Mouse (Mus musculus) adrenal gland, postnatal 25 days (tissue): ENCODE data around the gene Slc30a10. TPM values are rescaled to one million over a fixed set of nuclear protein-coding genes. Genes with fewer than 3 reads are reported as not detected.
A peak's percentile ranks its signal among the peaks of the same experiment; 100 is the strongest.

Experiments used
- DNase-seq: peaks from one replicate; pipeline ENCODE4 v3.0.0; 2021; ENCODE audit warnings: mixed read lengths
- total RNA-seq: library from RNA; stranded (reverse); gene quantifications from 2 replicates; pipeline ENCODE4 v1.2.3, GENCODE M21; 2021

Gene Slc30a10
- total RNA-seq, 1 experiment from 2014 or later = not detected

DNA sequence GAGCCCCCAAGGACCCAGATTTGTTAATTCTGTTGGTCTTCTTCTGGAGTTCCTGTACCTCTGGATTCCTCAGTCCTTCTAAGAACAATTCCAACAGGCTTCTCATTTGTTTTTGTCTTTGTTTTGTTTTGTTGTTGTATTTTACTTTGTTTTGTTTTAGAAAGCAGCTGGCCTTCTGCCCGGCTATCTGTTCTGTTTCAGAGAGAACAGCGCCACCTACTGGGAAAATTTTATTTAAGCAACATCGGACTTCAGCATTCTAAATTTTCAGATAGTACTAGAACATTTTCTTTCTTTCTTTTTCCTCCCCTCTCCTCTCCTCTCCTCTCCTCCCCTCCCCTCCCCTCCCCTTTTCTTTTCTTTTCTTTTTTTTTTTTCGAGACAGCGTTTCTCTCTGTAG lies 62.9 kb downstream of the Slc30a10 start:
- peak; percentile 5 for DNase-seq

Other genes with a start within 250 kb of the Slc30a10 start
- gene Iars2, start 125.5 kb upstream of the Slc30a10 start, total RNA-seq = 86.6 and 107 TPM in 2 replicates
- 99.9 and 103 TPM in 2 replicates for gene Bpnt1, start 122.7 kb upstream of the Slc30a10 start, total RNA-seq
- 124 and 187 TPM in 2 replicates for gene Eprs, start 91.8 kb upstream of the Slc30a10 start, total RNA-seq